Mouse (Mus musculus): Measurements from ENCODE around the gene Mbtps1.

The Mbtps1 gene

DNA sequence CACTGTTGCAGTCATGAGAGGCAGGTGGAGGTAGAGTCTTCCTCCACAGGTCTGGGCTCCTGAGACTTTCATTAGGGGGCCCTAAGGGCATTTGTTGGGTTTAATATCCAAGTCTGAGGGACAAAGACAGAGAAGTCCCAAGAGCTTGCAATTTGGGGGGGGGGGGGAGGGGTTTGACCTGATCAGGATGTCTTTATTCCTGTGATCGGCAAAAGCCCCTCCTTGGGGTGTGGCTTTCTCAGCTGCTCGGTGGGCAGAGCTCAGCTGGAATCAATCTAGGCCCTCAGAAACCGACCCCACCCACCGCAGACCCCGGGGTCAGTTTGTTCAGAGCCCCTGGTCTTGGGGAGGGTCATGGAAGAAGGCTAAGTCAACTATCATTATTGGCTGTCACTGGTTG, 56.9 kb downstream of the Mbtps1 start, which contains the start of gene Slc38a8:
Gene Slc38a8, minus strand, starts transcription at position 101 of the 400 bp plus-strand sequence.
- DNase-seq, result no peak

DNA sequence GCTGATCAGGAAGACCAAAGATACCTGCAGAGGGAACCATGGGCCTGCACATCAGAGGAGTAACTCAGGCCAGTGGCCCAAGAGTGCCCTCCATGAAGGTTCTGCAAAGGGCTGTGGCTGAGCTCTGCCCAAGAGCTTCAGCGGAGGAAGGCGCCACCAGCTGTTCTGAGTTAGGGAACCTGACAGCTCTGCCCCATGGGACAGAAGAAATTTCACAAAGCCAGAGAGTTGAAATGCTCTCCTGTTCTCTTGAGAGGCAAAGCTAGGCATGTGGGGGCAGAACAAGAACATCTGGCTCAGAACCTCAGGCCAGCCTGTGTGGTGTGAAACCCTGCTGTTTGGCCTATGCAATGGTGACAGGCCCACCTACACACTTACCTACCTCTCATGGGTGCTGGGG, 58.7 kb downstream of the Mbtps1 start:
- no peak for DNase-seq

DNA sequence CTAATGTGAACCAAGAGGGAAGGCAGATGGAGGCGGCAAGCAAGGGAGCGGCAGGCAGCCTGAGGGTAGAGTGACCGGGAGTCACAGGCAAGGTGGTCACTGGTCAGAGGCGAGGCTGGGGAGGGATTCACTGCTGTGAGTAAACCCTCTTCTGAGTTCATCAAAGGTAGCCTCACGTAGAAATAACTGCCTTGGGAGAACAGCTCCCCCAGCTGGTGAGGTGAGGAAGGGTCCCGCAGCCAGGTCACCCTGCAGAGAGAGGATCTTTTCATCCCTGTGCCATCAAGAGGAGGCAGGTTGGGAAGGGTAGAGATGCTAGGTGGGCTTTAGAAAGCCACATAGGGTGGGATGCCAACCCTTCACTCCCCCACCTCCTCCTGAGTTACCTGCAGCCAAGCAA, 61.7 kb downstream of the Mbtps1 start:
- DNase-seq, result peak; percentile 39 to 46

DNA sequence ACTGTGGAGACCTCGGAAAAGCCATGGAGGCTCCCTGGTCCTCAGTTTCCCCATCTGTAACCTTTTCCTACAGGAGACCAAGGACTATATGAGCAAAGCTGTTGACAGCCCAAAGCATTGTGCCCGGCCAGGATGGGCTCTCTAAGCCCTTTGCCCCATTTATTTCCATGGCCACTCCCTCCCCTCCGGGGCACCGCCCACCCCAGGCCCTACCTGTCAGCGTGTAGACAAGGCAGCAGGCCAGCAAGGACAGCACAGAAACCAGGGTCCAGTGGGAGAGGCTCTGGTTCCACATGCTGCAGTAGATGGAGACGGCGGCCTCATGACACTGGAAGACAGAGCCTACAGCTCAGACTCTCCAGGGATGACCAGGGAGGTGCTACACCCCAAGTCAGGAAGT, 71.4 kb downstream of the Mbtps1 start:
- no peak for DNase-seq

DNA sequence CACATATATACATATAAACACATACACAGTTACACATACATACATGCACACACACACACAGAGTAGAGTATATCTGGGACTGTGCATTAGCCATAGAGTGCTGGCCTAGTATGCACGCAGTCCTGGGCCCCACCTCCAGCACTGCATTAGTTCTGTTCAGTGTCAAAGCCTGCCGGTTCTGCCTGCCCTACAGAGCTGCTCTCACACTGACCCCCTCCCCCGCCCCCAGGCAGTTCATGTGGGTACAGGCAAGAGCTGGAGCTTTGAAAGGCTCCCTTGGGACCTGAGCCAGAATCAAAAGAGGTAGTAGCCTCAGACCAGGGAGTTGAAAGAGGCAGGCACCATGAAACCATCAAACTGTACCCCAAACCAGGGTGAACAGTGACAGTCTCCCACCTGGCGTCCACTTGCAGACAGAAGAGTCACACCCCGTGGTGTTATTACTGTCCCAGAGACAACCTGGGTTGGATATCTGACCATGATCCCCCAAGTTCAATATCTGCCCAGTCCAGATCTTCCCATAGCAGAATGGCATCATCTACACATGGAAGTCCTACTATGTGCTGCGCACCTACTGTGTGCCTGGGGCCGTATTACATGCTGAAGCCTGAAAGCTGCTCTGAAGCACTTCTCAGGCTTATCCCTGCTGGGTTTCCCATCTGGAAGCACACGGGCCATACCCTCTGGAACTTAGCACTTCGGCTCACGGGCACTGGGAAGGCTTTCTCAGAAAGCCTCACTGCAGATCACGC, 74.2 kb downstream of the Mbtps1 start:
- DNase-seq, result no peak

DNA sequence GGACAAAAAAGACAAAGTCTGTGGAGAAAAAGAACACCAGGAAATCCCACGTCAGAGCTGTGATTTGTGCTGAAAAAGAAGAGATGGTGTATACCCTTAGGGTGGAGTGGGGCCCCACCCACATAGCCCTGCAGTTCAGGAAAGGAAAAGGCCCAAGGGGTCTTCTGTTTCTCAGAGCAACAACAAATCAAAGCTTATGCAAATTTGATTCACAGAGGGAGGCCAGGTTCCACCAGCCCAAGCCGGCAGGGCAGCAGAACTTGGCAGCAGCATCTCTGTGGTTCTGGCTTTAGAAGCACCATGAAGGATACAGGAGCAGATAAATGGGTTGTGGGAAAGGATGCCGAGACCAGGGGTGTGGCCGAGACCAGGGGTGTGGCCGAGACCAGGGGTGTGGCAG, 79.9 kb downstream of the Mbtps1 start:
- DNase-seq, result no peak

DNA sequence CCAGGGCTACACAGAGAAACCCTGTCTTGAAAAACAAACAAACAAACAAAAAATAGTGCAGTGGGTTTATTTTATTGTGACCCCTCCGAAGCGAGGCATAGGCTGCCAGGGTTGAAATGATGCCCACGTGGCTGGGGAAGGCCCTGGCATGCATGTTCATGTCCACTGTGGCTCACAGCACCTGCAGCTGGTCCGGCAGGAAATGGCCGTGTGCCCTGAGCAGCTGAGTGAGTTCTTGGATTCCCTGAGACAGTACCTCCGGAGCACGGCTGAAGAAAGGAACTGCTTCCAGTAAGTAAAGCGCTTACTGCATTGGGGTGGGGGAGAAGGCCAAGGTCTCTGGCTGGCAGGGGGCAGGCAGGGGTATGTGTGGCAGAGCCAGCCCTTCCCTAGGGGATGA, 90.4 kb downstream of the Mbtps1 start:
- no peak for DNase-seq

DNA sequence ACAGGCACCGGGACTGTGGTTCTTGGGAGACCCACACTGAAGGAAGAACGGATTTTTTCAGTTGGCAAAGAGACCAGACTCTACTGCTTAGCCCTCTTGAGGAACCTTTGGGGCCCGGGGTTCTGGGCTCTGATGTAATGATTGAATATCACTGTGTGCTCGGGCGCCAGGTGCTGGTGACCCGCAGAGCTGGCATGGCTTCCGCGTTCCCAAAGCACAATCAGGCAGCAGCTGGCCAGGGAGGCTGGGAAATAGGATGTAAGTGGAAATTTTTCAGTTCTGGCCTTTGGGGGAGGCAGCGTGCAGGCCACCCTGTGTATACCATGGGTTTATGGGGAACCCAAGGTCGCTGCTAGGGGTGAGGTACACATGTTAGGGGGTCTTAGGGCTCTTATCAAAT, 91.7 kb downstream of the Mbtps1 start:
- DNase-seq, result no peak

DNA sequence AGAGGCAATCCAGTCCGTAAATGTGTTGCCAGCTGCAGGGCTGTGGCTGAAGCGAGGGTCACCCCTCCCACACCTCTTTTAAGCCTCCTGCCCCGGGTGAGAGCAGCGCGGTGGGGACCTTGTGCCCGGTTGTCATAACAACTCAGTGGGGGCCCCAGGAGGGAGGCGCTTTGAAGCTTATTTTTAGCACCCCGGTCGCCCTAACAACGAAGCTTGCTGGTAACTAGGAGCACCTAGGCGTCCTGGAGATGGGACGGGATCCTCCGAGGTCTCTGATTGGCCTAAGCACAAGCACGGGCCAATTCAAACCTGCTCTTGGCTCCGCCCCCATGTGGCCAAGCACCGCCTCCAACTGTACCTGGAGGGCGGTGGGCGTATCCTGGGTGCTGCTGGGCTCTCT, 92.4 kb downstream of the Mbtps1 start:
- DNase-seq, result peak in 1 of 2 experiments; percentile 41

DNA sequence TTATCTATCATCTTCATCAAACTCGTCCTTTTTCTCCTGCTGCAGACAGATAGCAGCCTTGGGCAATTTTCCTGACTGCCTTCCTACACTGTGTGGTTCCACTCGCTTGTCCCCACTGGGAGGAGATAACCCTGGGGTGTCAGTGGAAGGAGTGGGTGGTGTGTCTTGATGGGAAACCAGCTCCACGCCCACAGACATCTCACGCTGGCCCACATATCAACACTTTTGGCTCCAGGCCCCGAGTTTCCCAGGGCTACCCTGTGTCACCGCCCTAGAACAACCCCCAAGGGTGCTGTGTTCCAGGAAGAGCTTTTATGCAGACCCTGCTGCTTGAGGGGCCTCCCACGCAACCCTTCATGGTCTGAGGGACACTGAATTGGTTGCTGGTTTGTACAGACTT, 94.8 kb downstream of the Mbtps1 start:
- no peak for DNase-seq

DNA sequence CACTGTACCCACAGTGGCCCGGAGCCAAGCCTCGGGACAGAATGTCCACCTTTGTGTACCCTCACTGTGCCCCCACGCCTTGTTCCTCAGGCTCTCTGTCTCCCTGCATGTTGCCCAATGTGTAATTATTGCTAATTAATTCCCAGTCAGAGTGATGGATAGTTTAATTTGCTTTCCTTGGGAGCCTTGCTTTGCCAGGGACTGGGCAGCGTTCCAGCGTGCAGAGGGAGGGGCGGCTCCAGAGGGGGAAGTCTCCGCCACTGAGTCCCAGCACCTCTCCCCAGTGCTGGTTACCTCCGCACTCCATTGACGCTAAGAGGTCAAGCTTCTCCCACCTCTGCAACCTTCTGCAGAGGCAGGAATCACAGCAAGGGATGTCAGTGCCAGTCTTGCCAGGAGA, 97.2 kb downstream of the Mbtps1 start:
- no peak for DNase-seq

DNA sequence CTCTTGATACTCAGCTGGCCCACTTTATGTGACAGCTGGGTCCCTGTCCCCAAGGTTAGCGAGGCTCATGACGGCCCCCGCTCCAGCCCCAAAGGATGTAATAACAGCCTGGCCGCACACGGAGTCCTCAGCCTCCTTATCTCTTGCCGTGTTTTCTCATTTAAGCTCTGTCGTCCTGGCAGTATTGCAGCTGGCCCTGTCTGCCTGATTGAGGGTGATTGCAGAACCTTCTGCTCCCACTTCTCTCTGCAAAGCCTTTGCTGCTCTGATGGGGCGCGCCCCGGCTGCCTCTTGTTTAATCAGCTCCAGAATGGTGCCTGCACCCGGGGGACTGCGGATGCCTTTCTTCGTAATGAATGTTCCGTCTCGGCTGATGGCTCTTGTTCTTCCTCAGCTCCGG, 98.8 kb downstream of the Mbtps1 start:
- no peak for DNase-seq
